Mouse (Mus musculus) embryonic facial prominence, embryonic 12.5 days (tissue): ENCODE measurements at regions not wholly inside any gene's neighbourhood (a gene's known extent, or its start where the extent isn't known, plus 50 kb on each side); places are given as distances from the start of the nearest gene placed in this dataset.

Experiments used
- ATAC-seq: fragments of 200-750 bp; cut with Nextera tagmentation; 2 replicates; pipeline ENCODE4 v1.8.0; 2017; ENCODE audit not compliant: insufficient number of reproducible peaks, insufficient read depth, low FRiP score, low TSS enrichment
- H3K27ac ChIP-seq: fragments of 300-500 bp; sonication (generic); 2 replicates; pipeline ENCODE4 v1.5.1; 2016; ENCODE audit warnings: mild to moderate bottlenecking
- H3K27me3 ChIP-seq: fragments of 300-500 bp; sonication (generic); 2 replicates; pipeline ENCODE4 v1.6.1; 2016; ENCODE audit warnings: mild to moderate bottlenecking, moderate library complexity
- H3K36me3 ChIP-seq: fragments of 300-500 bp; sonication (generic); 2 replicates; pipeline ENCODE4 v1.6.1; 2016; ENCODE audit warnings: mild to moderate bottlenecking
- H3K4me1 ChIP-seq: fragments of 300-500 bp; sonication (generic); 2 replicates; pipeline ENCODE4 v1.6.1; 2016
- H3K4me2 ChIP-seq: fragments of 300-500 bp; sonication (generic); replicated peaks from 2 replicates; pipeline ENCODE4 v1.6.1; 2016; ENCODE audit warnings: mild to moderate bottlenecking, moderate library complexity
- H3K4me3 ChIP-seq: fragments of 300-500 bp; sonication (generic); 2 replicates; pipeline ENCODE4 v1.5.1; 2016; ENCODE audit warnings: mild to moderate bottlenecking
- H3K9ac ChIP-seq: fragments of 300-500 bp; sonication (generic); 2 replicates; pipeline ENCODE4 v1.6.1; 2016; ENCODE audit warnings: mild to moderate bottlenecking, moderate library complexity
- H3K9me3 ChIP-seq: fragments of 300-500 bp; sonication (generic); 2 replicates; pipeline ENCODE4 v1.6.1; 2016; ENCODE audit warnings: mild to moderate bottlenecking, moderate library complexity
- WGBS: fragments of 180-500 bp; shearing (Covaris S2); methylation state at CpG from one replicate; pipeline ENCODE4 v1.1.7; 2016; 5-methylcytosine and 5-hydroxymethylcytosine counted together

GRCm38 (mm10) chr10:113161486-113161885 is 232.7 kb upstream of the Atxn7l3b start:
- H3K4me3 ChIP-seq: no peak overlapping the region
- no peak overlapping the region for H3K4me2 ChIP-seq
- no peaks in the 10 kb centered on the region for H3K27me3 ChIP-seq
- H3K4me1 ChIP-seq: no peaks in the 10 kb centered on the region
- no peaks in the 10 kb centered on the region for H3K9me3 ChIP-seq
- H3K27ac ChIP-seq: no peak overlapping the region
- no peaks in the 10 kb centered on the region for H3K36me3 ChIP-seq
- ATAC-seq: no peak
- WGBS: 63% methylated on average over 3 of the region's 3 CpGs
- no peak overlapping the region for H3K9ac ChIP-seq

- no peaks in the 10 kb centered on the region for H3K4me1 ChIP-seq
- H3K9ac ChIP-seq: no peak overlapping the region
- H3K27ac ChIP-seq: no peak overlapping the region
- no peaks in the 10 kb centered on the region for H3K36me3 ChIP-seq
- WGBS: 80% methylated on average over 5 of the region's 5 CpGs
- no peaks in the 10 kb centered on the region for H3K27me3 ChIP-seq
- ATAC-seq: no peak
- no peaks in the 10 kb centered on the region for H3K9me3 ChIP-seq
- H3K4me2 ChIP-seq: no peak overlapping the region
- H3K4me3 ChIP-seq: no peak overlapping the region
Measured at GRCm38 (mm10) chr10:113160055-113160454, 231.3 kb upstream of the Atxn7l3b start.

GRCm38 (mm10) chr10:113158988-113159387 is 230.2 kb upstream of the Atxn7l3b start:
- H3K4me2 ChIP-seq: no peak overlapping the region
- no peaks in the 10 kb centered on the region for H3K27me3 ChIP-seq
- no peak overlapping the region for H3K4me3 ChIP-seq
- ATAC-seq: no peak
- no peak overlapping the region for H3K9ac ChIP-seq
- H3K27ac ChIP-seq: no peak overlapping the region
- H3K9me3 ChIP-seq: no peaks in the 10 kb centered on the region
- 81% methylated on average over 6 of the region's 6 CpGs for WGBS
- H3K4me1 ChIP-seq: no peaks in the 10 kb centered on the region
- H3K36me3 ChIP-seq: no peaks in the 10 kb centered on the region

- Histone ChIP-seq H3K4me3 (no peak overlapping the region), H3K27me3 (no peaks in the 10 kb centered on the region), H3K9me3 (no peaks in the 10 kb centered on the region), H3K27ac (no peak overlapping the region), H3K36me3 (no peaks in the 10 kb centered on the region), H3K4me1 (no peaks in the 10 kb centered on the region), H3K9ac (no peak overlapping the region), H3K4me2 (no peak overlapping the region)
- no peak for ATAC-seq
- 85% methylated on average over 2 of the region's 2 CpGs for WGBS
Measured at GRCm38 (mm10) chr10:113141606-113142005, 212.8 kb upstream of the Atxn7l3b start.

GRCm38 (mm10) chr10:113114999-113115398 is 186.2 kb upstream of the Atxn7l3b start:
- no peak overlapping the region for H3K4me3 ChIP-seq
- H3K4me2 ChIP-seq: no peak overlapping the region
- no peaks in the 10 kb centered on the region for H3K9me3 ChIP-seq
- H3K9ac ChIP-seq: no peak overlapping the region
- 94% methylated on average over 1 of the region's 1 CpGs for WGBS
- H3K36me3 ChIP-seq: no peaks in the 10 kb centered on the region
- ATAC-seq: no peak
- H3K4me1 ChIP-seq: no peaks in the 10 kb centered on the region
- no peak overlapping the region for H3K27ac ChIP-seq
- H3K27me3 ChIP-seq: no peaks in the 10 kb centered on the region

GRCm38 (mm10) chr10:113105771-113106430 is 177.1 kb upstream of the Atxn7l3b start:
- H3K9ac ChIP-seq: no peak overlapping the region
- no peaks in the 10 kb centered on the region for H3K9me3 ChIP-seq
- no peak overlapping the region for H3K4me3 ChIP-seq
- H3K36me3 ChIP-seq: no peaks in the 10 kb centered on the region
- H3K27ac ChIP-seq: no peak overlapping the region
- WGBS: 62% methylated on average over 1 of the region's 1 CpGs
- ATAC-seq: peak; percentile 28; the same call in 1 of the 2 replicates
- no peak overlapping the region for H3K4me2 ChIP-seq
- no peaks in the 10 kb centered on the region for H3K4me1 ChIP-seq
- no peaks in the 10 kb centered on the region for H3K27me3 ChIP-seq

GRCm38 (mm10) chr10:113105301-113105700 is 176.5 kb upstream of the Atxn7l3b start:
- WGBS: 80% methylated on average over 2 of the region's 2 CpGs
- H3K9ac ChIP-seq: no peak overlapping the region
- no peak for ATAC-seq
- no peaks in the 10 kb centered on the region for H3K27me3 ChIP-seq
- no peak overlapping the region for H3K27ac ChIP-seq
- H3K36me3 ChIP-seq: no peaks in the 10 kb centered on the region
- H3K4me3 ChIP-seq: no peak overlapping the region
- H3K4me1 ChIP-seq: no peaks in the 10 kb centered on the region
- no peaks in the 10 kb centered on the region for H3K9me3 ChIP-seq
- H3K4me2 ChIP-seq: no peak overlapping the region
